Mouse (Mus musculus) layer of hippocampus, postnatal 36 days (tissue): Measurements from ENCODE around the gene Pak2. TPM values are rescaled to one million over a fixed set of nuclear protein-coding genes. Genes with fewer than 3 reads are reported as not detected.
"Not testable (repeated sequence)": the region's sequence is repeated elsewhere in the genome, so short reads cannot be mapped to it uniquely, and the experiment has no call there.

Experiments used
- DNase-seq, 2 experiments: peaks; one replicate each; pipeline ENCODE4 v3.0.0; 2022
- total RNA-seq, 2 experiments: library from RNA; stranded (reverse); gene quantifications; 2 replicates each; pipeline ENCODE4 v1.2.3; 2021

Gene Pak2
- total RNA-seq, result 10 to 100 TPM; 29.1 to 30.8 TPM

DNA sequence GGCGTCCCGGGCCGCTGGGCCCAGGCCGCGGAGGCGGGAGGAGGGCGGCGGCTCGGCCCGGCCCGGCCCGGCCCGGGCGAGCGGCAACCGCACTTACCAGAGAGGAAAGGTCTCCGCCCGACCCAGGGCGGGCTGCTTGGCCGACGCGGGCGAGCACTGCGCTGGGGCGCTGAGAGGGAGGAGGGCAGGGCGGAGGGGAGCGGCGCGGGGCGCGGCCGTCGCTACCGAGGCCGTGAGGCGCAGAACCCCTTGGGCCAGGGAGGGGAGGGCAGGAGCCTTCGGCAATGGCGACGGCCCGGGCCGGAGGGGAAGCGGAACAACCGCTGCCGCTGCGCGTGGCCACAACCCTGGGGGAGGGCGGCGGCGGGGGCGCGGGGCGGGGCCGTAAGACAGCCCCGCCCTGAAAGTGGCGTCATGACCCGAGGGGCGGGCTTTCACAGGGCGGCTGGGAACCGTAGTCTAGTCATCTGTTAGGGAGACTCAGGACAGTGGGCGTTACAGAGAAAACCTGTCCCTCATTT is at the start of gene Pak2:
Gene Pak2, minus strand, starts transcription at position 352 of the 521 bp plus-strand sequence.
- DNase-seq, result peak; percentile 82

DNA sequence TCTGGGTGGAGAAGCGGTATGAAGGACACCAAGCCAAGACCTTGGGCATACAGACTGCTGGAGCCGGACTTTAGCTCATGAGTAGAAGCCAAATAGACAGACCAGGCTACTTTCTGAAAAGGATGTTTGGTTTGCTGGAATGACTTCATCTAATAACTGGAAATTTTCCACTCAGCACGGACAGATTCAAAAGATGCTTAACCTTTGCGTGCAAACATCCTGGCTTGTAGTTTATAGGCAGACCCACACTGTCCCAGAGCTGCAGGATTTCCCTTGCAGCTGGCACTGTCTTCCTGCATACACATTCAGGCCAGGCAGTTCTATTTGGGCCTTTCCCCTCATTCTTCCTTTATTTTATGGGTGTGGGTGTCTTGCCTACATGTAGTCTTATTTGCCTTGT is 47.9 kb upstream of the Pak2 start:
- DNase-seq, result no peak

DNA sequence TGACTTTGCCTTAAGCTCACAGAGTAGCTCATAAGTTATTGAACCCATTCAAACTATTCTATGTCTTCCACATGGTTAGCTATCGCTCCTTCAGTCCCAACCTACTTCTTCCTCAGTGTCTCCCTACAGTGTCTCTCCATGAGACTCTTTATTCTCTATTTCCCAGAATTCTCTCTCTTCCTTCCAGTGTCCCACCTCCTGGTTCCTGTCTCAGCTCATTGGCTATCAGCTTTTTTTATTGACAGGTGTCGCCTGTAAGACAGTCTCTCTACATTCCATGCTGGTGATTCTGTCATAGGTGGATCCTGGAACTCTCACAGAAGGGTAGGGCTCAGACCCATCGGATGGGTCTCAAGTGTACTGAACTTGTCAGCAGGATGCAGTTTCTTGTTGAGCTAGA is 46.2 kb upstream of the Pak2 start:
- DNase-seq, result no peak

DNA sequence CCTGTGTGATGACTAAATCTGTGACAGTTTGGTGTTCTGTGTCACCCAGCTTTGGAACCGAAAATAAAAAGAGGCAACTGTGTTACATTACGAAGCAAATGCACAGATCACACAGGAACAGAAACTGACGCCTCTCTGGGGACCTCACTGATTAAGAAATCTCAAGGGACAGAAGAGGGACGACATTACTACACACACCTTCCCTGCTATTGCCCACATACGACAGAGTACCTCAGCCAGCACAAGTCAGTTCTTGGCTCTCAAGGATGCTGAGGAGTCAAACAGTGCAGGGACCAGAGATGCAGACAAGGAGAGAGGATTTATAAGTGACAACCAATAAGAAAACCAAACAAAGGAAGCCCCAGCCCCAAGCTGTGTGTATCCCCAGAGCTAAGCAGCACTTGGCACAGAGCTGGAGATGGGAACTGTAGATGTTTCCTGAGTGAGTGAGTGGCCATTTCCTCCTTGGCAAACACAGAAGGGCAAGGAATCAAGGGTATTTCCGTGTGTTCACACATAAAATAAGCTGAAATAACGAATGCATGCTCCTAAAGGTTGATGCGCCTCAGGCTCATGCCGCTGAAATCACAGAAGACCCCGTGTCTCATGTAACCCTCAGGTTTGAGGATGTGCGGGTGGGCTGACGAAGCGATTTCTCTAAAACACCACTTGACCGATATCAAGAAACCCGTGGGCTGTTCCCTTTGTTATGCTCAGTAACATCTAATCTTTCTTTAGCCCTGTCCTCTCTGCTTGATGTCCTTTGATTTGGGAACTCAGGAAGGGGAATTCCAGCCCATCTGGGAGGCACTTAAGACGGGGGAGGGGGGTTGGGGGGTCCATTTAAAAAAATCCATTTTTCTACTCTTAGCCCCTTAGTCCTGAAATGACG is 45.5 kb upstream of the Pak2 start:
- DNase-seq, result no peak

DNA sequence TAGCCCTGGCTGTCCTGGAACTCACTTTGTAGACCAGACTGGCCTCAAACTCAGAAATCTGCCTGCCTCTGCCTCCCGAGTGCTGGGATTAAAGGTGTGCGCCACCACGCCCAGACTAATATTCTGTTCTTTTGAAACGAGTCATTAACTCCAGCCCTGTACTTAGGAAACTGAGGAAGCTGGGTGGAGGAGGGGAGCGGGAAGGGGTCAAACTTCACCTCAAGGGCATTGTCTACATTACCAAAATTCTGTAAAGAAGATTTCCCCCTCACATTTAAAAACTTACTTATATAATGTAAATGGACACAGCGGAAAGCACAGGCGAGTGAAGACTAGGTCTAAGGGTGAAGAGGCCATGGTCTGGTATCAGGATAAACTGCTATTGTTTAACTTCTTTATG is 44.9 kb upstream of the Pak2 start:
- no peak for DNase-seq

DNA sequence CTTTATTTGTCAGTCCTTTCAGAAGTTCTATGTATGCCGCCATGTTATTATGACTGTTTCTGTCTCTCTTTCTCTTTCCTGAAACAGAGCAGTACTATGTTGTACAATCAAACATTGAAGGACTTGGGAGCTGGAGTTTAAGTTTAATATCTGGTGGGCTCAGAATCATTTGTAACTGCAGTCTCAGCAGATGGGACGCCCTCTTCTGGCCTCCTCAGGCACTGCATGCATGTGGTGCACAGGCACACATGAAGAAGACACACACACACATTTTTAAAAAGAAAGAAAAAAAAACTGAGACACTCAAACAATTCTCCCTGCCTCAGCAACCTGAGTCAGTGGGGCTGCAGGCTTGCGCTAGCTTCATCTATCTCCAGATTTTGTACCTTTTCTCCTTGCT is 41.3 kb upstream of the Pak2 start:
- no peak for DNase-seq

DNA sequence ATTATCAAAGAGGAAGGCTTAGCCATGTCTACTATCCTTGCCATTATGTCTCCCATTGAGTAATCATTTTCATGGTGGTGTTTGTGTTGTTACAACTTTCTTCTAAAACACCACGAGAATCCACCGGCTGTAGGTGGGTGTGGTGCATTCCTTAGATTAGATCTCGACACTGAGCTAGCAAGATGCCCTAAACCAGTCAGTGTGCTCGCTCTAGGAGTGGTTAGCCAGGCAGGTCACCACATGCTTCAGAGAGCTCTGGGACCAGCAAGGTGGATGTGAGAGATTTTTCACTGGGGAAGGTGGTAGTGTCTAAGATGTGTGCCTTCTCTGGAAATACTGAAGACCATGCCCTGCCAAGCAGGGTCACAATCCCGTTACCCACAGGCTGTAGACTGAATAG is 37.0 kb upstream of the Pak2 start:
- no peak for DNase-seq

DNA sequence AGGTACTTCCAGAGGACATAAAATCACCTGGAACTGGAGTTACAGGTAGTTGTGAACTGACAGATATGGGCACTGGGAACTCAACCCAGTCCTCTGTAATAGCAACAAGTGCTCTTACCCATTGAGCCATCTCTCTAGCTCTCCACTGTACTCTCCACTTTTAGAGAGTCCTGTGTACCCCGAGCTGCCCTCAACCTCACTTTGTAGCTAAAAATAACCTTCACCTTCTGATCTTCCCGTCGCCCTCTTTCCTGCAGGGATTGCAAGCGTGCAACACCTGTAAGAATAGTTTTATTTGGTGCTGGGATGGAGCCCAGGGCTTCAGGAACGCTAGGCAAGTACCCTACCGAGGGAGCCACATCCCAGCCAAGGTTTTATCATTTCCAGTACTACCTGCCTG is 36.6 kb upstream of the Pak2 start:
- DNase-seq, result no peak

DNA sequence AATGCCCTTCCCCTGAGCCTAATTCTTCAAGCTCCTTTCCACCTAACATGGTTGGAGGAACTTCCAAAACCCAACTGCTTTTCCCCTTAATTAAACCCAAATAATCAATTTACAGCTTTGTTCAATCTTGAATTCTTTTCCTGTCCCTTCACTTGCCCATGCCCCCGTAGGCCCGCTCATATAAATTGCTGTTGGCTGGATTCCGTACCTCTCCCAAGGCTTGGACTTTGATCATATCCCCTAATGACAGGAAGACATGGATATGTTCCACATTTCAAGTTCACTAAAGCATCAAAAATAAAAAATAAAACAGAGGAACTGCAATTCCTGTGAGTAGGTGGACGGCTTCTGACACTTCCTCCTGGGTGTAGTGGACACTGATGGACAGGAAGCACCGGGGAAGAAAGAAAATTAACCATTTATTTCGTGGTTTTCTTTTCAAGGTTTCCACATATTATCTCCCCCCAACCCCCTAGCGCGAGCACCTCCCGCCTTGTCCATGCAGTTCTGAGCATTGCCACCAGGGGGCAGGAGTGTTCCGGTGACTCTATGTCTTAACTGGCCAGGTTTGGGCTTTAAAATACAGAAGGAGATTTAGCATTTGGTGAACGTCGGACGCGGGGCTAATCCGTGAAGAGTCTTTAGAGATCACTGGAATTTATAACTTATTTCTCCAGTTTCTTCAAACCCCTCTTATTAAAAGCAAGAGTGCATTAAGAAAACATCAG is 36.0 kb upstream of the Pak2 start:
- peak; percentile 81 to 82 for DNase-seq

DNA sequence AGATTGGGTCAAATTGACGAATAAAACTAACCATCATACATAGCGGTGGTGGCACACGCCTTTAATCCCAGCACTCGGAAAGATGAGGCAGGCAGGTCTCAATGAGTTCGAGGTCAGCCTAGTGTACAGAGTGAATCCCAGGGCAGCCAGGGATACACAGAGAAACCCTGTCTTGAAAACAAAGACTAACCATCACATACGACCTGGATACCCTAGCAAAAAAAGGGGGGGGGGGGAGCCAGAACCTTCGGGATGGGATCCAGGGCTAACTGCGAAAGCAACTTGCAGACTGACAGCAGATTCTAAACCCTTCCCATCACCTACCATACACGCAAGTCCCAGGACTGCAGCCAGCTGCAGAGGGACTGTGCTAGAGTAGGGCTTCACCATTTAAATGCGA is 35.3 kb upstream of the Pak2 start:
- no peak for DNase-seq

DNA sequence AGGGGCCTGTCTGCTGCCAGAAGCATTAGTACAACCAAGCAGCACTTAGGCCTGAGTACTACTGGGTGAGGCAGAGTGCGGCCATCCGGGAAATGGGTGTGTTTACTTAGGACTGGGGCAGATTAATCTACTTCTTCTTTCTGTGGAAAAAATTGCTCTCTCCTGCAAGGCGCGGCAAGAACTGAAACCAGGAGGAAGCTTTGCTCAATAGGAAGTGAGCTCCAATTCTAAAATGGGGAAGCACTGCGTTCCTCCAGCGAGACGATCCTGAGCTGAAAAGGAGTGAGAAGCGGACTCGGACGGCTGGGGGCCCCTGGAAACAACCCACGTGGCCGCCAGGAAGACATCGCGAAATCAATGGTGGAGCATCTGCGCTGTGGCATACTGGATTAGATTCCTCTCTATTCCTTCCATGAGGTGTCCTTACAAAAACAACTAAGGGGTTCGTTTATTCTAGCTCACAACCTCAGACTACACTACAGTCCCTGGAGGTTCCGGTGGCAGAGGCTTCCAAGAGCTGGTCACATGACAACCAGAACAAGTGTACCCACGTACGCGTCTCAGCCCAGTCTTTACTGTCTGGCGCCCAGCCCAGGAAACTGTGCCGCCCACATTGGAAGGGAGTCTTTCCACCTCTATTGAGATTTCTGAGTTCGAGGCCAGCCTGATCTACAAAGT is 34.5 kb upstream of the Pak2 start:
- DNase-seq, result peak; percentile 33 to 50

DNA sequence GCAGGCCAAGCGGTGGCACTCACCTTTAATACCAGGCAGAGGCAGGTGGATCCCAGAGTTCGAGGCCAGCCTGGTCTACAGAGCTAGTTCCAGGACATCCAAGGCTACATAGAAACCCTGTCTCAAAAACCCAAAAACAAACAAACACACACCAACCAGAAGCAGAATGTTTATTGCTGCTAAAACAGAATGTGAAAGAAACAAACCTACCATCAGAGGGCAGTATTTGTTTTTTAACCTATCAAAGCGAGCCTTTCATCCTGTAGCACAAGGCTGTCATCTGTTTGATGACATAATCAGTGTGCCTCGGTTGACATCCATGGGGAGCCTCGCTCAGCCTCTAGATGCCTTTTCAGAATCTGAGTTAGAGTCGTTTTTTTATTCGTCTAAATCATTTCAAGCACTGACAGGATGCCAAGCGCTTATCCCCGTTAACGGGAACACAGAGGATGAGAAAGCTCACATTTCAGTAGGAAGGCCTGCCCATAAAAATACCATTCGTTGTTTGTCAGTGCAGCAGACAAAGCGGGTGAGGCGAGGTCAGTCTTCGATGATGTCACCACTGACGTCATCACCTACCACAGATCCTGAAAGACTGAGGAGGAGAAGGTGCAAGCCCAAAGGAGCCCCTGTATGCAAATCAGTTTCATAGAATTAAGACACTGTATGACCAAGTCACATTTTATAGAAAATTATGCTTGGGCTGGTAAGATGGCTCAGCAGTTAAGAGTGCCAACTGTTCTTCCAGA is 32.0 kb upstream of the Pak2 start:
- DNase-seq, result no peak

DNA sequence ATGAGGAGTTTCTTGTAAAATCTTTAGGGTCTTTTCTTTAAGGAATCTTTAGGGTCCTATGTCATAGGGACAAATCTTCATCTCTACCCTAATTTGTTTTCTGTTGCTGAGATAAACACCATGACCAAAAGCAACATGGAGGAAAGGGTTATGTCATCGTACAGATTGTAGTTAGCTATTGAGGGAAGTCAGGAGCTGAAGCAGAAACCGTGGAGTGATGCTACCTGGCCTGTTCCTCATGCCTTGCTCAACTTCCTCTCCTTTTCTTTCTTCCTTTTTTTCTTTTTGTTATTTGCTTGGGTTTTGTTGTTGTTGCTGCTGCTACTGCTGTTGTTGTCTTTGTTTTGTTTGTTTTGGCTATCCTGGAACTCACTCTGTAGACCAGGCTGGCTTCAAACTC is 29.4 kb upstream of the Pak2 start:
- DNase-seq, result no peak

DNA sequence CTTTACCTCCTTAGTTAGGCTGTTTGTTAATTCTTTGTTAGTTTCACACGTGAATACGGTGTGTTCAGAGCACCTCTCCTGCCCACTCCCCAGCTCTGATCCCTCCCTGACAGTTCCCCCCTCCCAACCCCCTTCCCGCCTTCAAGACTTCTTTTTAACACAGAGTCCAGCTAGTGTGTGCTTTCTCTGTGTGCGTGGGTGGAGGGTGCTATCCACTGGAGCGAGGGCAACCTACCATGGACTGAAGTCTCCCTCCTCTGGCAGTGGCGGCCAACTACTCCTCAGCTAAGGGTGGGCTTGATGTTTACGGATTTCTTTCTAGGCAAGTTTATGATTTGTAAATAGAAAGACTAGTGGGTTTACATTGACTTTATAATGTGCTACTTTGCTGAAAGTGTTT is 29.0 kb upstream of the Pak2 start:
- DNase-seq, result no peak

DNA sequence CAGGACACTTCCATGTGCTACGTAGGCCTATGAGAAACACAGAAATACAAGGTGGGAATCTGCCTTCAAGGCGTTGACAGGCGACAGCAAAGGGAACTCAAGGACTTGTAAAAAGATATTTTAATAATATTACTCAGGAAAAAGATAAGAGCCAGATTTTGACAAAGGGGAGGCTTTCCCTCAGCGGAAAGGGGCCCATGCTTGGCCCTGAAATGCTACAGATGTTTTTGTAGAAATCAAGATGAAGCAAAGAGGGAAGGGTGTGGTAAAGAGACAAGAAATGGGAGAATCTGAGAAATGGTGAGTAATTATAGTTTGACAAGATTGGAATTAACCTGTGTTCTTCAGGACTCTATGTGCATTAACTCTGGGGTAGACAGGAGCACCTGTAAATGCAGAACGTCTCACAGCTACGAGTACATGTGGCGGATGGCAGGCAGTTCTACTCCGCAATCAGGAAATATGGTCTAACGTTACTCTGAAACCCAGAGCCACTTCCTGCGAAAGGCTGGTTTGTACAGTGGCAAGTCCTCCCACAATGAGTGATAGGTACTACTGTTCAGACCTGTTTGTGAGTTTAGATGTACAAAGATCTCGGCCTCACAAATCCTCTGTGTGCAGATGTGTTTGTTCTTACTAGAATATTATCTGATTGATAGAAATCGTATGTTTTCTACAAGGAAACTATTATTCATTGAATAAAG is 28.4 kb upstream of the Pak2 start:
- no peak for DNase-seq

DNA sequence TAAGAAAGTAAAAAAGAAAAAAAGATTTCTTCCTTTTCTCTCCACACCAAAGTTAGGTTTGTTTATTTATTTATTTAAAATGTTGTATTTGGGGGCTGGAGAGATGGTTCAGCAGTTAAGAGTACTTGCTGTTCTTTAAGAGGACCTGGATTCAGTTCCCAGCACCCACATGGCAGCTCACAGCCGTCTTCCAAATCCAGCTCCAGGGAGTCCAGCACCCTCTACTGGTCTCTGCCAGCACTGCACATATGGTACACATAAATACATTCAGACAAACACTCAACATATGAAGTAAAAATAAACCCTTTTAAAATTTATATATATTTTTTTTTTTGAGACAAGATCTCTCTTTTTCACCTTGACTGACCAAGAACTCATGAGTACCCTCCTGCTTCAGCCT is 26.6 kb upstream of the Pak2 start:
- DNase-seq, result no peak

DNA sequence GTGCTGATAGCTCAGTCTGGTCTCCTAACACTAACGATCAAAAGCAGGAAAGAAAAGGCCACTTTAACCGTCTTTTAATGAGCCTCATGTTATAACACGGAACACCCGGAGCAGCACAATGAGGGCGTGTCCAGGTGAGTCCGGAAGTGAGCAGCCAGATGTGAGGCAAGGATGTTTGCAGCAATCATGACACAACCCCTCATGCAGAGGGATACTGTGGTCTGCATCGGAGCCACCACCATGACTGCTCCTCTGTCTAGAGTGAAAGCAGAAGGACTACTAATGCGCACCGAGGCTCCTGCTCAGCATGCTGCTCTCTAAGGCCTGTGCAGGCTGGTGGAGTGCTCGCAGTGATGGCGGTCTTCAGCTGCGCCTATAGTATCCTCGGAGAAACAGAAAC is 23.2 kb upstream of the Pak2 start:
- DNase-seq, result no peak

DNA sequence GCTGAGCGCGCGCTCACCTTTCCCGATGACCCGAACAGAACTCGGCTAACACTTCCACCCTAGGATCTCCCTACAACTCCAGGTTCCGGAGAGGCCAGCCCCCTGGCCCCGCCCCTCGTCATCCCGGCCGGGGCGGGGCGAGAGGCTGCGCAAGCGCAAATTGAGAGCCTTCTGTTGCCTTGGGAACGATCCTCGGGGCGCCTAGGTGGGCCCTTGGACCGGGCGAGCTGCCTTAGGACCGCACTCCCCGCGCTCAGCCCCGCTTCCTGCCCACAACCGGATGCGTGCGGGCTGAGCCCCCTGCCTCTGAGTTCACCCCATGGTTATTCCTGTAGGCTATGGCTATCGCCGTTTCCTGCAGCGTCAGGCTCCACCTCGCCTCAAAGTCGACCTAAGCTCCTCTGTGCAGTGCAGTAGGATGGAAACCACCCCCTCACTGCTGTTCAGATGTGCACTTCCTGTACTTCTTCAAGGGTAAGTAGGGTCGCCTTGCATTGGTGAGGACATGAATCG is 20.6 kb upstream of the Pak2 start, which contains the start of the genes Pigx and Cep19:
Gene Pigx, minus strand, starts transcription at position 103 of the 513 bp plus-strand sequence.
Gene Cep19, plus strand, starts transcription at position 163 of the 513 bp plus-strand sequence.
- DNase-seq, result peak; percentile 89 to 90

DNA sequence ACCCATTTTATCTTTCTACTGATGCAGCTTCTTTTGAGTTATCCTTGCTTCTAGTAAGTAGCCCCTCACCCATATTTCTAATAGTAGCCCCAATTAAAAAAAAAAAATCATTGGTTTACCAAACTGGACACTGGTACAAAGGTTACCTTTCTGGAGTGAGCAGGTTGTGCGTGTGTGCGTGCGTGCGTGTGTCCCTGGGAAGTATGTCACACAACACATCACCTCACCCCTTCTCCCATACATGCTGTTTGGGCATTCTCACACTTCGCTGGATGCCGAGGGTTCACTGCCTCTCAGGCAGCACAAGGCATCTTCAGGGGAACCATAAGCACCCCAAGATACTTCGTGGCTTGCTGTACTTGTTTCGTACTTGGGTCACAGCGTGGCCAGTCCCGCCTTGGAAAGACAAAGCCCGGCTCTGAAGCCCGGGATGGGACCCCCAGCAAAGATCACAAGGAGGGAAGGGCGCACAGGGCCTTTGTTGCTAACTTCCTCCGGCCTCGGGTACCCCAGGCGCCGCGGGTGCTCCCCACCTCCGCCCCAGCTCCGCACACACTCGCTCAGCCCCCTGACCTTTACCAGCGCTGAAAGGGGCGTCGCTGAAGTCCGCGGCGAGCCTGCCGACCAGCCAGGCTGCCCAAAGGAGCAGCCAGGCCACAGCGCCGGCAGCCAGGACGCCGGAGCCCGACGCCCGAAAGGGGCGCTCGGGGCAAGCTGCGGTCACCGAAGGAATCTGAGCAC is 19.9 kb upstream of the Pak2 start:
- peak in 1 of 2 experiments; percentile 20 for DNase-seq

DNA sequence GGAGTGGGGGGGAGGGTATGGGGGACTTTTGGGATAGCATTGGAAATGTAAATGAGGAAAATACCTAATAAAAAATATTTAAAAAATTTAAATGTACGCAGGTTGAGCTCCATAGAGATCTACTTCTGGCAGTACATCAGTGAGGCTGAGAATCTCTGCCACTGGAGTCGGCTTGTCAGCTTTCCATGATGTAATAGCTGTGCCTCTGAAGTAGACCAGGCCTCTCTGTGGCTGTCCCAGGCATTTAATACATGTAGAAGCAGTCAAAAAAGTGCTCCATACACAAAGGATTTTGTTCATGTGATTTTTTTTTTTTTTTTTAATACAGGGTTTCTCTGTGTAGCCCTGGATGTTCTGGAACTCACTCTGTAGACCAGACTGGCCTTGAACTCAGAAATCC is 18.6 kb upstream of the Pak2 start:
- DNase-seq, result not testable (repeated sequence)
